Mouse (Mus musculus) duodenum, adult 2 months (tissue): ENCODE results near the gene Glis2. TPM values are rescaled to one million over a fixed set of nuclear protein-coding genes. Genes with fewer than 3 reads are reported as not detected.

Experiments used
- polyA plus RNA-seq: library from polyadenylated mRNA; depleted of rRNA; stranded (reverse); fragments of >200 nt; gene quantifications from 2 replicates; pipeline ENCODE4 v1.2.3, GENCODE M21; 2012; ENCODE audit warnings: low replicate concordance; rRNA removed

Gene Glis2
- 6.6 and 8.2 TPM in 2 replicates for polyA plus RNA-seq

DNA sequence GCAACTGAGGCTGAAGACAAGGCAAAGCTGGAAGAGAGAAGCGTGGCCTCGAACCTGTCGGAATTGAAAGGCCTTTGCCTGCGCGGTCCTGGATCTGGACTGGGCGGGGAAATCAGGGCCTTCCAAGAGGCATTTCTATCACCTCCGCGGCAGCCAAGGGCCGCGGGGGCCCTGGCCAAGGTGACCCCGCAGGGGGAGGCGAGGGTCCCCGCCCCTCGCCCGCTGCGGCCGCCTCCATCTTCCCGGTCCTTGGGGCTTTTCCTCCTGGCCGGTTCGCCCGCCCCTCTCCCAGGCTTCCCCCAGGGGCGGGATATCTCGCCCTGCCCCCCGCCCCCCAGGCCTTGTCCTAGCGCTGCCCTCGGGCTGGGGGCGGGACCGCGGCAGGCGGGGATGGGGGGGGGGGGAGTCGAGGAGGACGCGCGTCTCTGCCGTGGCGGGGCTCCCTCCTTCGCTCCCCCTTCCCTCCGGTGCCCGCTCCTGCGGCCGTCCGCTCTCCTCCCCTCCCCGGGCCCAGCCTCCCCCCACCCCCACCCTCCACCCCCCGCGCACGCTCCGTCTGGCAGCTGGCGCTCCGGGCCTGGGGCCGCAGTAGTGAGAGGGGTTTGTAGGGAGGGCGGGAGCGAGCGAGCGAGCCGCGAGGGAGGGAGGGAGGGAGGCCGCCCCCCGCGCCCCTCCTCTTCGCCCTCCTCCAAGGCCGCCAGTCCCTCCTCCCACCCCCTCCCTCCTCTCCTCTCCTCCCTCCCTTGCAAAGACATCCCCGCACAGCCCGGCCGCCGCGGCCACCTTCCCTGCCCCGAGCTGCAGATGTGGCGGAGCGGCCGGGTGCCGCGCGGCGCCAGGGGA is at the start of gene Glis2:
Gene Glis2, plus strand, starts transcription at position 743 of the 843 bp plus-strand sequence.

DNA sequence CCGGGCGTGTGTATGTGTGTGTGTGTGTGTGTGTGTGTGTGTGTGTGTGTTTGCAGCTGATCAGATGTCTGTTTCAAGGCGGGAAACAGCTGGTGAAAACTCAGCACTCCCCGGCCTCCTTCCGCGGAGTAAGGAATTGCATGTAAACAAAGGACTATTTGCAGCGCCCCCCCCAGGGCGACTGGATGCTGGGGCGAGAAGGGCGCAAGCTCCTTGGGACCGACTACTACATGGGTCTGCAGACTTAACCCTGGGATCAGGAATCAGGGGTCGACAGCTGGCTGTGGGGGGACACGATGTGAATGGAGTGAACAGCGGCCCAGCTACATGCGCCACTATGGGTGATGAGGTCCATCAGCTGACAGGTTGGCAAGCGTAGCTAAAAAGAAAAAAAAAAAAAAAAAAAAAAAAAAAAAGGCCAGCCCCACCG is 34.8 kb upstream of the Glis2 start, which contains the start of gene Tfap4:
Gene Tfap4, minus strand, starts transcription at position 140 of the 430 bp plus-strand sequence.

GRCm38 (mm10) chr16:4624481-4625110 is 30.1 kb downstream of the Glis2 start, which contains the start of gene Pam16:
Gene Pam16, minus strand, starts transcription at chr16:4624988.

DNA sequence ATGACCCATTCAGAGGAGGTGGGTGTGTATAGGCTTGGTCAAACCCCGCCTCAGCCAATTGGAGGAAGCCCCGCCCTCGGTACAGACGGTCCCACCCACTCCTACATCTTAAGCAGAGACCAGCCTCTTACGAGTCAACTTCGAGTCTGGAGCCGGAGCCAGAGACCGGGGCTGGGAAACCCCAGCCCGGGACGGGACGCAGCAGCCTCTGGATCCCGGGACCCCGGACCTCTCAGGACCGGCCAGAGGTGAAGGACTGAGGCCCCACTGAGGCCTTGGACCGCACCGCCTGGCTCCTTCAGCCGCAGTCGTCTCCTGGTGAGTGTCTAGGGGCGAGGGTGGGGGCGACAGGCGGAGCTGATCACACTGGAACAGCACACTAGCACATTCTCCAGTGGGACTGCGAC is 45.3 kb downstream of the Glis2 start, which contains the start of the genes Vasn and Dnaja3:
Gene Vasn, plus strand, starts transcription at position 111 of the 407 bp plus-strand sequence.
Gene Dnaja3, plus strand, starts transcription at position 159 of the 407 bp plus-strand sequence.

Other genes starting within 250 kb of the Glis2 start
- 5.6 and 7.1 TPM in 2 replicates for gene Adcy9, start 174.2 kb upstream of the Glis2 start, polyA plus RNA-seq
- gene Srl, start 52.9 kb upstream of the Glis2 start, polyA plus RNA-seq: 0.32 and 0.83 TPM in 2 replicates
- 6.4 and 7.5 TPM in 2 replicates for gene Tfap4, start 34.9 kb upstream of the Glis2 start, polyA plus RNA-seq
- 8.4 and 11.4 TPM in 2 replicates for gene Pam16, start 30.3 kb downstream of the Glis2 start, polyA plus RNA-seq
- gene Vasn, start 45.2 kb downstream of the Glis2 start, polyA plus RNA-seq: 6.7 and 11.5 TPM in 2 replicates
- 11.5 and 14.3 TPM in 2 replicates for gene Dnaja3, start 45.3 kb downstream of the Glis2 start, polyA plus RNA-seq
- gene Coro7, start 85.1 kb downstream of the Glis2 start, polyA plus RNA-seq: 77.5 and 83.3 TPM in 2 replicates
- 2.5 and 5.1 TPM in 2 replicates for gene Nmral1, start 124.6 kb downstream of the Glis2 start, polyA plus RNA-seq
- gene Hmox2, start 131.6 kb downstream of the Glis2 start, polyA plus RNA-seq: 19.9 and 20.9 TPM in 2 replicates
- gene Cdip1, start 195.6 kb downstream of the Glis2 start, polyA plus RNA-seq: 138 and 207 TPM in 2 replicates
- gene 4930562C15Rik, start 240.7 kb downstream of the Glis2 start, polyA plus RNA-seq: not detected in 2 replicates